Mouse (Mus musculus): ENCODE results near the gene Dscaml1.

Gene Dscaml1

GRCm38 (mm10) chr9:45412287-45412686, 14.1 kb upstream of the Dscaml1 start:
- DNase-seq (ENCODE audit: low spot score): peak; percentile 92

GRCm38 (mm10) chr9:45412700-45413477, 13.5 kb upstream of the Dscaml1 start:
- no peak for DNase-seq (ENCODE audit: low spot score)

DNA sequence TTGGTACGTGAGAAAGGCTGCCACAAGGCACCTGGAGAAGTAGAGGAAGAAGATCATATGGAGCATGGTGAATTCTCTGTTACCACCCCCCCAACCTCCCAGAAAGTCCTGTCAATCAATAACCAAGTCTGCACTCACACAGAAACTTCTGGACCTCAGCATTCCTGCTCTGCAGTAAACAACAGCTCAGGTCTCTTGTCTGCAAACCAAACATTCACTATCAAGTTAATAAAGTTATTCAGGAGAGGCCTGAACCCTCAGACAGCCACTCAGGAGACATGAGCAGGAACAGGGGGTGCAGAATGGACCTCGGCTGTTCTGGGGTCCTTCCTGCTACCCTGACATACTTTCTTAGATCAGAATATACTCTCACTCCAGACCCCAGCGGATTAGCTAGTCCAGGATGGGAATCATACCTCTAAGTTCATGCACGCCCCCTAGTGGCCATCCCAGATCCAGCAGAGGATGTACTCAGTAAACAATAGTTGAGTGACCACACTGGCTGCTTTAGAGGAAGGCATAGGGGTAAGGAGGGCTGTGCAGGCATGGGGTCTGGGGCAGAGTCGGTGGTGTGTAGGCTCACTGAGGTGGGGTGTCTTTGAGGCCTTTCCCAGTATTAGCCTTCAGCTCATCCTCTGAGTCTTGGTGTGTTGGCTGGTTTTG, 12.8 kb upstream of the Dscaml1 start:
- DNase-seq (ENCODE audit: low spot score): no peak

DNA sequence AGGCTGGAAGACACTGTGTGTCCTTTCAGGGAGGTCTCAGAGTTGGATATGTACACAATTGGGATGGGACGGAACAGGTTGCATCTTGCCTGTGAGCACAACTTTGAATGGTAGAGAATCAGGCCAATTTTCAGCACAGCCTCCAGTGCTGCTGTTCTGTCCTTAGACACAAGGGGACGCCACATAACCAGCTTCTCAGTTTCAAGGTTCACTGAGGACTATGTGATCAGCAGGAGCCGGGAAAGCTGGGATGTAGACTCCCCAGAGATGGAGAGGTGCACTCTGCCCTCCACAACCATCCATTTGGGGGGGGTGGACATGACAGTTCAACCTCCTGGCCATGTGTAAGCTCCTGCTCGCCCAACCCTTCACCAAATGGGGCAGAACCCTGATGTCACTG, 10.5 kb upstream of the Dscaml1 start:
- DNase-seq (ENCODE audit: low spot score): peak; percentile 55

DNA sequence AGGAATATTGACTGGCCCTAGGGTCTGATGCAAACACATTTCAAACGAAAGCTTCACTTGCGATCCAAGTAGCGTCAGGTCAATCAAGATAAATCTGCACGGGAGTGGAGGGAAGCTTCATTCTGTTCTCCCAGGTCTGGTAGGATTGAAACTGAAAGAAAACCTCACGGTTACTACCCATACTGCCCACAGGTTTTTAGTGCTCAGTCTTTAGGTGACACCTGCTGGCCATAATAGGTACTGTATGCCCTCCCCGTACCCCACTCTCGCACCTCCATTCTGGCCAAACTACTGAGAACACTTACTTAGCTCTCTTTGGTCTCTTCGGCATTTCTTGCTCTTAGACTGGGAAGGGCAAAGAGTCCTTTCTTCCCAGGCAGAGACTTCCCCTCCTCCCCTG, 9.2 kb upstream of the Dscaml1 start:
- DNase-seq (ENCODE audit: low spot score): peak; percentile 49

DNA sequence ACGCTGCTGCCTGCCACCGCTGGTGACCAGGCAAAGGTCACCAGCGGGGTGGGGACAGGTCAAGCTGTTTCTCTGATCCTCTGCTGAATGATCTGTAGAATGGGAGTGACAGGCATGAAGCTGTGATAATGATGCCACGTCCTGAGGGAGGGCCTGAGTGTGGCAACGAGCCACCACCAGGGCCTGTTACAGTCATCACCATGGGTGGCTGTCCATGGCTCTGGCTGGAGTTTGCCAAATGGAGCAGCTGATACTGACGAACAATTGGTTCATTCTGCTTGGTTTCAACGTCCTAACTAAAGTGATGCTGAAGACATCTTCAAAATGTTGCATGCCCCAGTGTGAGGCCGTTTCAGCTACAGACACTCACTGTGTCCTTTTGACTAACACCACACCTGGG, 8.2 kb upstream of the Dscaml1 start:
- DNase-seq (ENCODE audit: low spot score): no peak

DNA sequence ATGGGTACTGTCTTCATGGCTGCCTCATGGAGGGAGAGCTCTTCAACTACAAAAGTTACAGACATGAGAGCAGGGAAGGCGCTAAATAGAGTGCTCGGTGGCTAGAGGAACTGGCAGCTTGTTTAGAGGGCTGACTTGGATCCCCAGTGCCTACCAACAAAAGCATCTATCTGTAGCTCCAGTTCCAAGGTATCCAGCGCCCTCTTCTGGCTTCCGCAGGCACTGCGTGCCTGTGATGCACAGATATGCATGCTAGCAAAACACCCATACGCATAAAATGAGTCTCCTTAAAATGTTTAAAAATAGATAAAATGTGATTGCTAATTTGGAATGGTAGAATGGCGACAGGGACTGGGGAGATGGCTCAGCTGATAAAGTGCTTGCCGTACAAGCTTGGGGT, 5.2 kb upstream of the Dscaml1 start:
- DNase-seq (ENCODE audit: low spot score): no peak

DNA sequence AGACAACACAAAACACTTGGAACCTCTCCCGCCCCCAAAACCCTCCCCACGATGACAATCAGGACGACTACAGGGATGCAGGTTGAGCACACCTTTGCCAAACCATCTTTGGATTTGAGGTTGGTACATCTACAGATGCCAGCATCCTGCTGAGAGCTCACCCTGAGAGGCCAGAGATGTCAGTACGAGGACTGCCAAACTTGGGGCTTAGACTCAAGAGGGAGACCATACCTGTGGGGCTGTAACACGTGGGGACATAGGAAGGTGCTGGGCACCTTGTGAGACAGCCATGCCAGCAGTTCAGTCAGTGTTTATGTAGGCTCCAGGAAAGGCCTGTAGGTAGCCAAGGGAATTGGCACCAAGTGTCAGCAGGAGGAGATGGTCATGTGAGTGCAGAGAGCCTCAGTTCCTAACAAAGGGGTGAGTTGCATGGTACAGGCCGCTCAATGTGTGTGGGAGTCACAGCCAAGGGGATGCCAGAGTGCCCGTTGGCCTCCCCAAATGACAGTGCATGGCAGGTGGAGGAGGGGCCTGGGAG, 3.6 kb upstream of the Dscaml1 start:
- no peak for DNase-seq (ENCODE audit: low spot score)

GRCm38 (mm10) chr9:45429392-45429791, 3.0 kb downstream of the Dscaml1 start:
- DNase-seq (ENCODE audit: low spot score): no peak

- DNase-seq (ENCODE audit: low spot score): no peak
Measured at GRCm38 (mm10) chr9:45429951-45430697, 3.7 kb downstream of the Dscaml1 start.

- DNase-seq (ENCODE audit: low spot score): no peak
Measured at GRCm38 (mm10) chr9:45430698-45430959, 4.2 kb downstream of the Dscaml1 start.

DNA sequence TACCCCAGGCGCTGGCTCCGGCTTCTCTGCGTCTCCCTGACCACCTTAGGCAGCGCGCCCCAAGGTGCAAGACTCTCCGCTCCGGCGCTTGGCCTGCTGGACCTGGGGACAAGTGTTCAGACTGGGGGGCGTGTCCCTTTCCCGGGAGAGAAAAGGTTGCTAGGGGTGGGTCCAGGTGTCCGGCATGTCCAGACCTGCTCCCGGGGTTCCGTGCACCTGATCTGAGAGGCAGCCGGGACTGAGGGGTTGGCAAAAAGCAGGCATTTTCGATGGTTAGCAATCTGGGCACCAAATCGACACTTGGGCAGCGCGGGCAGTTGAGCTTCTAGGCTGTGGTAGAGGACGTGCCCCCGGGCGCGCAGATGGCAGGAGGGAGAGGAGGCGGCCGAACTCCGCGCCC, 4.7 kb downstream of the Dscaml1 start:
- no peak for DNase-seq (ENCODE audit: low spot score)

DNA sequence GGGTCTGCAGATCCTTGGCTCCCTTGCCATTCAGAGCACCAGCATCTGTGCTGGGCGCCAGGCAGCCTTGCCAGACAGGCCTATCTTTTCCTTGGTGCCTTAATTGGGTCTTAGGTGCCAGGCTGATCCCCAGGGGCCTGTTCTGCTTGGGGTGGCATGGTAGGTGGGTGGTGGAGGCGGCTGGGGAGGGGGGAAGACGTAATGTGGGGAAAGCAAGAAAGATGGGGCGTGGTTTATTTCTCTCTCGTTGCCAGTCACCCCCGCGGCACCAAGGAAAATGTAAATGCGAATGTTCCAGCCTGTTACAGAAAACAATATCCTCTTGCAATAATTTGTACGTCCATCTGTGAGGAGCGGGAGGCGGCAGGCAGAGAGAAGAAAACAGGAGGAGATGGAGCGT, 6.2 kb downstream of the Dscaml1 start:
- DNase-seq (ENCODE audit: low spot score): no peak

DNA sequence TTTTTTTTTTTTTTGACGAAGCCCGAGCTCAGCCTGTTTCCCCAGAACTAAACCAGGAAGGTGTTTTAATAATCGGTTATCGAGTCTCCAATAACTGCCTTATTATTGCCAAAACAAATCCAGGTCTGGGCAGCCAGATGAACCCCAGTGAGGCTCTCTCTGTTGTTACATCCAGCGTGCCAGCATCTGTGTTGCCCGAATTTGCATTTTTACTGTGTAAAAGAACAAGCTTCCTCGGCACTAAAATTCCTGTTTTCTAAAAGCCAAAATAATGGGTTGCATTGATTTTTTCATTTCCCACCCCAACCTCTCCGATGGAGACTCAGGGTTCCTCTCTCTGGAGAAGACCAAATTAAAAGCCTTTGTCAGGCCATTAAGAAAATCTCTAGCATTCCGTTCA, 6.7 kb downstream of the Dscaml1 start:
- DNase-seq (ENCODE audit: low spot score): no peak

GRCm38 (mm10) chr9:45434171-45434570, 7.7 kb downstream of the Dscaml1 start:
- DNase-seq (ENCODE audit: low spot score): no peak

GRCm38 (mm10) chr9:45439025-45439424, 12.6 kb downstream of the Dscaml1 start:
- DNase-seq (ENCODE audit: low spot score): no peak

- DNase-seq (ENCODE audit: low spot score): no peak
Measured at GRCm38 (mm10) chr9:45440083-45440784, 13.8 kb downstream of the Dscaml1 start.

DNA sequence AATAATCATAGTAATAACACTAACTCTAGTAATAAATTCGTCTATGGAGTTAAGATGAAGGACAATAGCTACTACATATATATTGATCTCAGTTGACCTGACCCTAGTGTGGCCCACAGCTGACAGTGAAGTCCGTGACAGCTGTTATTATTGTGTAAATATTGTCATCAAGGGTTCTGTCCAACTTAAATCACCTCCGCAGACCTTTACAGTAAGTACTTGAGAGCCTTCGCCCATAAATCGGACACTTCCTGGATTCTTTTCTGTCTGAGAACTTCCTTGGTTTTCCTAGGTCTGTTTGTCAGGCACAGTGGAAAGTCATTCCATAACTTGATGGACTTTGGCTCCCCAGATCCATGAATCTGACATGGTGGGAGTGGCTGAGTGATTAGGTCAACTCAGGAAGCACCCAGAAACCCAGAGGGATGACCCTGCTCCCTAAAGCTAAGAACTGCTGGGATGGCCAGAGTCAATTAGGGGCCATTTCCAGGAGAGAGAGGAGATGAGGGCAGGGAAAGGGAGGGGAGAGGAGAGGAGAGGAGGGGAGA, 17.9 kb downstream of the Dscaml1 start:
- DNase-seq (ENCODE audit: low spot score): no peak

DNA sequence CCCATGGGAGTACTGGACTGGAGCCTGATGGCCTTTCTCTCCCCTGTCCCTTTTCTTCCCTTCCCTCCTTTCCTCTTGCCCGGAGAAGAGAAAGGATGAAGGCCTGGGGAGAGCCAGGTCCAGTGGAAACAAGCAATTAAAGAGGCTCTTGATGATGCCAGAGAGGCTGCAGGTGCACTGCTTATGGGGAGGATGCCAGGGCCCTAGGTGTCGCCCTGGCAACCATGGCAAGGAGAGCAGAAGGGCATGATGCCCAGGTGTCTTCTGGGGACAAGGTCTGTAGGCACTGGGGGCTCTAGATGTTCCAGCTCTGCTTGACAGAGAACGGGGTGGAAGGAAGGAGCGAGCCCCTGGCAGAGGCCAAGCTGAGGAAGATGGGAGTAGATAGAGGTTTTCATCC, 23.2 kb downstream of the Dscaml1 start:
- no peak for DNase-seq (ENCODE audit: low spot score)

GRCm38 (mm10) chr9:45451346-45451745, 24.9 kb downstream of the Dscaml1 start:
- DNase-seq (ENCODE audit: low spot score): no peak

DNA sequence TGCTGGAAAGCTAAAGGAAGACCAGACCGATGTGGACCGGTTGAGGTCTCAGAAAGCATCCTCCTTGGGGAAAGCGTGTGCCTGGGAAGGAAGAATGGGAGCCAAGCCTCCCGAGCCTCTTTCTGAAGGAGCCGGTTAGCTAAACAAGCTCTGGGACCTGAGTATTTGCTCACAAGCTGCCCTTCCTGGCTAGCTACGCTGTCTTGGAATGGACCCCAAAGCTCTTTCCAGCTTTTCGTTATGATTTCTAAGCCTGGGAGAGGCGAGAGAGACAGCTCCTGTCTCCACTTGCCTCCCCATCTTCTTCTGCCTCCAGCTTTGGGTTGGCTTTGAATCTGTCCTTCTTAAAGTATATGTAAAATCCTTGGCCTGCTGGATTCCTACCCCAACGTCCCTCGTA, 27.6 kb downstream of the Dscaml1 start:
- no peak for DNase-seq (ENCODE audit: low spot score)
